Mouse (Mus musculus) frontal cortex, adult (tissue): ENCODE results near the gene Cblb.

ENCODE experiments used
- ATAC-seq: cut with Nextera tagmentation; 2 replicates; pipeline ENCODE4 v1.9.2; 2017; ENCODE audit warnings: mild to moderate bottlenecking, moderate library complexity, mixed read lengths; ENCODE audit not compliant: low TSS enrichment

The Cblb gene

GRCm38 (mm10) chr16:52038821-52039220 is 7.8 kb downstream of the Cblb start:
- no peak for ATAC-seq

DNA sequence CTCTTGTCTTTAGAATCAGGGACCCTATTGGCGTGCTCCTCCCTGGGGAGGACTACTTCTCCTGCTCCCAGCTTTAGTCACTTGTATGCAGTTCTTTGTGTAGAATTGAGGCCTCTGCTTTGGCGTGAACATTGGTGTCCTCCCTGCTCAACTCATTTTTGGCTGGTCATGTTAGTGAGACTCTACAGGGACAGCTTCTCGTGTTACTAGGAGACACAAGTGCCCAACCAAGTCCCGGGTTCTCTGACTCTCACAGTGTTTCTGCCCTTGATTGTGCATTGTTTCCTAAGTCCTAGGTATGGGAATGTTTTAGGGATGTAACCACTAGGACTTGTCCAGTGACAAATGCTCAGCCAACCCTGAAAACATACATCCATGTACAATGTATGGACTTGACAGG is 9.9 kb downstream of the Cblb start:
- no peak for ATAC-seq

- peak; percentile 51 for ATAC-seq
Measured at GRCm38 (mm10) chr16:52042667-52043379, 11.8 kb downstream of the Cblb start.

DNA sequence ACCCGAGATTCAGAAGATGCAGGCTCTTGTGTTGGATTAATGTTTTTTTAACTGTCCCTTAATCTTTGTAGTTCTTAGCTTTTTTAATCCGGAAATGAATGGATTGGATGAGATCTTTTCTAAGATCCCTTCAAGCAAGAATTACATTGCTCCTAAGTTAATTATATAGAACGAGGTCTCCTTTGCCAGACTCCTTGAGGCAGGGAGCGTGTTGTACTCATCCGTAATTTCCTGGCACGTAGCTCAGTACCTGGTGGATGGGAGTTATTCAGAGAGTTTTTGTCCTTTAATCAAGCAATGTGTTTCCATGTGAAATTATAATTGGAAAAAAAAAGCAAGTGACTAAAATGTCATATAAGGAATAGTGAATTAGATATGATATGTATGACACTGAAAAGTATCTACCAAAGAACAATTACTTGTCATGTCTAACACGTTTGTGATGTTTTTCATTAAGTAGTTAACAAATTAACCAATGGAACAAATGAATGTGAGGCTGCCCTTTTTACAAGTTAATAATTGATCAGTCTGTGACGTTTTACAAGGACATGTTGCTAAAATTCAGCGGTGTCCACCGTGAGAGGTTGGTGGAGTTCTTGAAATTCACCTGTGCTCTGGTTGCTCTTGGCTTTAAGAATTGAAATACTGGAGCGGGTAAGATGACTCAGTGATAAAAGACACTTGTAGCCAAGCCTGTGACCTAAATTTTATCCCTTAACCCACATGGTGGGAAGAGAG is 12.5 kb downstream of the Cblb start:
- no peak for ATAC-seq

GRCm38 (mm10) chr16:52044518-52044917 is 13.5 kb downstream of the Cblb start:
- no peak for ATAC-seq

DNA sequence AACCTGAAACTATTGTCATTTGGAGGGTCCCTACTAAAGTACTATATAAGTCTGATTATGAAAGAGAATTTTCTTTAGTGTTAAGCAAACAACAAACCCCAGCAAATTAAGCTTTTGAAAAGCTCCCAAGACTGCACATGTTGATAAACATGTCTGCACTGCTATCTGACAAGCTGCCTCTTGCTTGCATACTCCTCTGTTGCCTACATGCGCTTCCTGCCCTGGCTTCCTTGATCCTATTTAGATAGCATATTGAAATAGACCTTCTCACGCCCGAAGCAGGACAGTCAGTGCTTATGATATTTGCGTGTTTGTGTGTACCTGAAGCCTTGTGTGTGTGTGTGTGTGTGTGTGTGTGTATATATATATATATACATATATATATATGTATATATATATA is 14.0 kb downstream of the Cblb start:
- no peak for ATAC-seq

GRCm38 (mm10) chr16:52046464-52046863 is 15.4 kb downstream of the Cblb start:
- no peak for ATAC-seq

- ATAC-seq = no peak
Measured at GRCm38 (mm10) chr16:52051106-52051505, 20.1 kb downstream of the Cblb start.

GRCm38 (mm10) chr16:52052734-52053133 is 21.7 kb downstream of the Cblb start:
- no peak for ATAC-seq

DNA sequence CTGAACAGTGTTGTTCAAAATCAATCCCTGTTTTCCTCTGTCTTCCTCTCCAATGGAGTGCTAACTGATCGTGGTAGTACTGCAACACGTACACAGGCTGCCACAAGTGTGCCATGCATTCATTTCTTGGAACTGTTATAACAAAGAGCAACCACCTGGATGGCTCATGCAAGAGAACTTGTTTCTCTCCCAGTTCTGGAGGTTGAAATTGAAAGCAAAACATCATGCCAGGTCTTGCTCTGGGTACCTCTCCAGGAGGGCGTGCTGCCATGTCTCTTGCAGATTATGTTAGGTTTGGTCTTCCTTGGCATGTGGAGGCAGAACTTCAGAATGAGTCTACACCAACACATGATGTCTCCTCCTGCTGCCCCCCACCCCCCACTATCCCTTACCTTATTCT is 24.2 kb downstream of the Cblb start:
- no peak for ATAC-seq

GRCm38 (mm10) chr16:52056164-52056563 is 25.1 kb downstream of the Cblb start:
- no peak for ATAC-seq

DNA sequence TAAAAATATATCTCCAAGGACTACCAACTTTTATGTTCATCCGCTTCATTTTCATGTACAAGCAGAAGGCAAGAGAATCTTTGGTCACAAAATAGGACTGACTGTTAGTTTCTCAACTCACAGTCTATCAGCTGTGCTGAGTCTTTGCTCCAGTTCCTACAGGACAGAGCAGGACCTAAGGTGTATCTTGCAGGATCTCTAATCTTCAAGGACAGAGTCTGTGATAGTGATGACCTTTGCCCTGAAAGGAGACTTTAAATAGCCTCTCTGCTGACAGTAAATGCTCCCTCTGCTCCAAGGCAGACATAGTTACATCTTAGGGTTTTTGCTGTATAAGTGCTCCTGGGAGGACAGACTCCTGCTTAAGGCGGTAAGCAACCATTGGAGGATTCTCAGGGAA is 26.3 kb downstream of the Cblb start:
- ATAC-seq = 0 out of 2 replicates have a peak, but pooled peaks have one; percentile 7

GRCm38 (mm10) chr16:52059535-52059934 is 28.5 kb downstream of the Cblb start:
- ATAC-seq = no peak

GRCm38 (mm10) chr16:52060100-52060719 is 29.2 kb downstream of the Cblb start:
- ATAC-seq = peak; percentile 62

GRCm38 (mm10) chr16:52061015-52061481 is 30.0 kb downstream of the Cblb start:
- peak; percentile 60 for ATAC-seq

- ATAC-seq = no peak
Measured at GRCm38 (mm10) chr16:52064309-52065105, 33.5 kb downstream of the Cblb start.

DNA sequence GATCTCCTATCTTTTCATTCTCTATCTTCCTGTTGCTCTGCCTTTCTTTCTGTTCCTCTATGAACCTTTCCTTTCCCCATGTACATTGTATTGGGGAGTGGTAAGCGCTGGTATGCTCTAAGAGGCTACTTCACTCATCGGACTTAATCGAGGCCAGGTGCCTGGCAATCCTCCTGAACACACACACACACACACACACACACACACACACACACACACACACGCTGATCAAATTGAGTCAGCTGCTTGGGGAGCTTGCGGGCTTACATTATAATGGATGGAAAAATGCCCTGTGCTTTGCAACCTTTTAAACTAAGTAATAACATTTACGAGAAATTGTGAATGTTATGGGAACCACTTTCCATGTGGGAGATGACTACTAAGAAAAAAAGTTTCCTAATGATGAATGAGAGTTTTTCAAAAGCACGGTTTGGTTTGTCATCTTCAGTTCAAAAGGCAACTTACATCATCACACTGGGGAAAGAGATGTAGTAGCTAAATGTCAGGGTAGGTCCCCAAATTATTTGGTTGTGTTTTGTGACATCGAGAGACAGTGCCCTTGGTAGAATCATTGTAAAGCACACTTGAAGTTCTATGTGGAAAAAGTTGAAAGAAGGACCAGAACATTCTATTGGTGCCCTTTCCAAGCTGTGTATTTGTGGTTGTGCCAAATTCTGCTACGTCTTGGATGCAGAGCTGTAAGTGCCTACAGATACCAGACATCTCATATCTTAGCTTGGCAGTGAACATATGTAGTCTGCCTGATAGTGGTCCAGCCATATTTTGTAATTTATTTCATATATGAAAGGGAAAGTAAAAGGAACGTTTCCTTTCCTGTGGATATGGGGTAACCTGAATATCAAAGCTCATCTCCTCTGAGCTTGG is 36.8 kb downstream of the Cblb start:
- ATAC-seq = no peak

- no peak for ATAC-seq
Measured at GRCm38 (mm10) chr16:52068517-52068874, 37.5 kb downstream of the Cblb start.

- no peak for ATAC-seq
Measured at GRCm38 (mm10) chr16:52069648-52070047, 38.6 kb downstream of the Cblb start.

- ATAC-seq = no peak
Measured at GRCm38 (mm10) chr16:52070128-52070527, 39.1 kb downstream of the Cblb start.

DNA sequence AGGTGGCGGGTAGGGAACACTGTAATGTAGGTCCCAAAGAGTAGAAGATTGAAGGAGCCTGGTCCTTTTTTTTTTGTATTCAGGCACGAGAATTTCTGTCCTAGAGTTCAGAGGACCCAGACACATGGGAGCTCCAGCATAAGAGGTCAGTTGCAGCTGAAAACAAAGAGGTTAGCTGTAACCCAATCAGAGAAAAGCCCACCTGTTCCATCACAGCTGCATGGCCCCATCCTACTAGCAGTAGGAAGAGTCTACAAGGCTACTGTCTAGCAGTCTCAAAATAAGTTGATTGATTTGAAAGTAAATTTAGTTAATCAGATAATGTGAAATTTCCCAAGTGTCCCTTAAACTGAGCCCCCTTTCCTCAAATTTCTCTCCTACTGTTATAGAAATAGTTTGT is 40.3 kb downstream of the Cblb start:
- no peak for ATAC-seq
